Mouse (Mus musculus): ENCODE data around the gene Hist1h2bf. TPM values are rescaled to one million over a fixed set of nuclear protein-coding genes. Genes with fewer than 3 reads are reported as not detected.
"Not testable (repeated sequence)": the region's sequence is repeated elsewhere in the genome, so short reads cannot be mapped to it uniquely, and the experiment has no call there.

Hist1h2bf gene
- polyA plus RNA-seq, 1 experiment from 2014 or later, result 5.9 TPM

- H3K4me3 ChIP-seq (ENCODE audit: low read depth, low read length), result peak overlapping the region; percentile 57
- peak overlapping the region; percentile 79 for H3K9ac ChIP-seq (ENCODE audit: low read length)
- peak overlapping the region; percentile 76 for H3K4me2 ChIP-seq (ENCODE audit: low read depth, low read length, severe bottlenecking)
- WGBS, result 25% methylated on average over 7 of the region's 7 CpGs
- DNase-seq (ENCODE audit: low spot score) (peak; percentile 45), ATAC-seq (replicated peaks; ENCODE audit: low FRiP score) (no peak)
- H3K9me3 ChIP-seq (ENCODE audit: control insufficient read depth, low read length), result no peaks in the 10 kb centered on the region
- H3K4me1 ChIP-seq (replicated peaks; ENCODE audit: control insufficient read depth, insufficient read depth, low read length), result peaks cover 3% of the 10 kb centered on the region
- no peaks in the 10 kb centered on the region for H3K27me3 ChIP-seq (ENCODE audit: control insufficient read depth, insufficient read depth, low read length)
- H3K27ac ChIP-seq (ENCODE audit: low read depth, low read length), result peak overlapping the region; percentile 99
- H3K36me3 ChIP-seq (ENCODE audit: control insufficient read depth, insufficient read depth, low read length), result no peaks in the 10 kb centered on the region
Observed at GRCm38 (mm10) chr13:23536076-23536822, 37.7 kb downstream of the Hist1h2bf start.

DNA sequence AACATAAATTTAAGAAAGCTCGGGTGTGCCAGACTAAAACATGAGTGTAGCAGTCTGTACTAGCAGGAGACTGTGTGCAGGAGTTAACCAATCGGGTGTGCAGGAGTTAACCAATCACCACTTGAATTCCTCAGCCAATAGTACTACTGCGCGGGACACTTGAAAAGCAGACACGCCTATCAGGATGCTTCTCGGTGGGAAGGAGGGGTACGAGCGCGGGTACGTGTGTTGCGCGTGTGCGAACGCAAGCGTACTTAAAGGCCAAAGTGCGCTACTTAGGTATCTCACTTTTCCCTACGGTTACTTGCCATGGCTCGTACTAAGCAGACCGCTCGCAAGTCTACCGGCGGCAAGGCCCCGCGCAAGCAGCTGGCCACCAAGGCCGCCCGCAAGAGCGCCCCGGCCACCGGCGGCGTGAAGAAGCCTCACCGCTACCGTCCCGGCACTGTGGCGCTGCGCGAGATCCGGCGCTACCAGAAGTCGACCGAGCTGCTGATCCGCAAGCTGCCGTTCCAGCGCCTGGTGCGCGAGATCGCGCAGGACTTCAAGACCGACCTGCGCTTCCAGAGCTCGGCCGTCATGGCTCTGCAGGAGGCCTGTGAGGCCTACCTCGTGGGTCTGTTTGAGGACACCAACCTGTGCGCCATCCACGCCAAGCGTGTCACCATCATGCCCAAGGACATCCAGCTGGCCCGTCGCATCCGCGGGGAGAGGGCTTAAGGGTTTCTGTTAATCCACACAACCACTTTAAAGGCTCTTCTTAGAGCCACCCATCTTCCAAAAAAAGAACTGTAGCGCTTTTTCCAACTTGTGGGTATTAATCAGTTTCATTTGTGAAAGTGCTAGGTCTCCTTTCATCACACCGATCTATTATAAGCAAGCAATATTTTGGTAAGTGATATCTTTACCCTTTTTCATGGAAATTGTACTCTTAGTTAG is 38.6 kb downstream of the Hist1h2bf start, which contains the start of gene Hist1h3g:
TSS of gene Hist1h3g (plus strand) at position 286 of the 939 bp plus-strand sequence.
- H3K36me3 ChIP-seq (ENCODE audit: control insufficient read depth, insufficient read depth, low read length); H3K4me1 ChIP-seq (replicated peaks; ENCODE audit: control insufficient read depth, insufficient read depth, low read length); H3K9me3 ChIP-seq (ENCODE audit: control insufficient read depth, low read length); H3K27me3 ChIP-seq (ENCODE audit: control insufficient read depth, insufficient read depth, low read length): not testable (repeated sequence)
- 1% methylated on average over 36 of the region's 62 CpGs for WGBS
- Histone ChIP-seq H3K4me3 (ENCODE audit: low read depth, low read length) (peak within 1 kb of the TSS; percentile 57), H3K9ac (ENCODE audit: low read length) (peak within 1 kb of the TSS; percentile 96), H3K4me2 (ENCODE audit: low read depth, low read length, severe bottlenecking) (peak within 1 kb of the TSS; percentile 76), H3K27ac (ENCODE audit: low read depth, low read length) (peak within 1 kb of the TSS; percentile 99)
- DNase-seq (ENCODE audit: low spot score) (peak; percentile 94), ATAC-seq (replicated peaks; ENCODE audit: low FRiP score) (peak; percentile 89)

DNA sequence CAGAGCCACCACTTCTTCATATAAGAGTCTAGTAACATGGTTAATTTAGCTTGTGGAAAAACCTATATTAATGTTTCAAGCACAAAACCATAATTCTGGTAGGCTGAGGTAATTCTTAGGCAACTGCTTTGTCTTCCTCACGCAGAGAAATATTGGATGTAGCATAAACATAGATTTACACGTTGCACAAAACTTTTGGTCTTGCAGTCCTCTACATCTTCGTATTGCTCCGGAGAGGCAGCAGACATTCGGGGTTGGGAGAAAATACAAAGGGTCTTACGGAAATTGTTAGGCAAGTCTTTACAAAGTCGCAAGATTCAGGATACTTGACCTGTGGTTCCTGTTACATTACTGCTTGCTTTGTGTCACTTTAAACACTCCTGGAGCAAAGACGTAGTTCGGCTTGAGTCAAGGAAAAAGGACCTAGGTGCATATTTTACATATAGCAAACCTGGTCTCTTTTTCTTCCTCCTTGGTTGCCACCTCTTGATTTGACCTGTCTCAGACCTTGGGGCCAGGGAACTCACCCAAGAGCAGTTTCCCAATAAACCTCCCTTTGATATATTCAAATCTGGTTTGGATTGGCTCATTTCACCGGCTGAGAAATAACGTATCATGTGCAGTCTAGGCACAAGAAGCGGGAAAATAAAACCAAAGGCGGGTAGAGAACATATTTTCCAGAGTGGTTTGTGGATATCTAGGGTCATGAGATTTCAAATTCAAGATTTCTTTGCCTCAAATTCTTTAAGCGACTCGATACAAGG is 39.4 kb downstream of the Hist1h2bf start:
- ATAC-seq (replicated peaks; ENCODE audit: low FRiP score) (peak; percentile 6; the same call in 1 of the 2 replicates), DNase-seq (ENCODE audit: low spot score) (no peak)

GRCm38 (mm10) chr13:23533560-23534367 is 40.2 kb downstream of the Hist1h2bf start, which contains the start of gene Hist1h2af:
Gene Hist1h2af, plus strand, starts transcription at chr13:23533906.
- H3K4me1 ChIP-seq (replicated peaks; ENCODE audit: control insufficient read depth, insufficient read depth, low read length); H3K36me3 ChIP-seq (ENCODE audit: control insufficient read depth, insufficient read depth, low read length): not testable (repeated sequence)
- WGBS, result under 1% methylated on average over 22 of the region's 53 CpGs

More for the DNA sequence above, 39.4 kb downstream of the Hist1h2bf start:
- Histone ChIP-seq H3K36me3 (ENCODE audit: control insufficient read depth, insufficient read depth, low read length) (no peaks in the 10 kb centered on the region), H3K27ac (ENCODE audit: low read depth, low read length) (peak overlapping the region; percentile 99), H3K4me1 (replicated peaks; ENCODE audit: control insufficient read depth, insufficient read depth, low read length) (peaks cover 3% of the 10 kb centered on the region), H3K4me2 (ENCODE audit: low read depth, low read length, severe bottlenecking) (peak overlapping the region; percentile 76), H3K4me3 (ENCODE audit: low read depth, low read length) (peak overlapping the region; percentile 57), H3K27me3 (ENCODE audit: control insufficient read depth, insufficient read depth, low read length) (no peaks in the 10 kb centered on the region), H3K9ac (ENCODE audit: low read length) (peak overlapping the region; percentile 96), H3K9me3 (ENCODE audit: control insufficient read depth, low read length) (no peaks in the 10 kb centered on the region)
- under 1% methylated on average over 15 of the region's 15 CpGs for WGBS

DNA sequence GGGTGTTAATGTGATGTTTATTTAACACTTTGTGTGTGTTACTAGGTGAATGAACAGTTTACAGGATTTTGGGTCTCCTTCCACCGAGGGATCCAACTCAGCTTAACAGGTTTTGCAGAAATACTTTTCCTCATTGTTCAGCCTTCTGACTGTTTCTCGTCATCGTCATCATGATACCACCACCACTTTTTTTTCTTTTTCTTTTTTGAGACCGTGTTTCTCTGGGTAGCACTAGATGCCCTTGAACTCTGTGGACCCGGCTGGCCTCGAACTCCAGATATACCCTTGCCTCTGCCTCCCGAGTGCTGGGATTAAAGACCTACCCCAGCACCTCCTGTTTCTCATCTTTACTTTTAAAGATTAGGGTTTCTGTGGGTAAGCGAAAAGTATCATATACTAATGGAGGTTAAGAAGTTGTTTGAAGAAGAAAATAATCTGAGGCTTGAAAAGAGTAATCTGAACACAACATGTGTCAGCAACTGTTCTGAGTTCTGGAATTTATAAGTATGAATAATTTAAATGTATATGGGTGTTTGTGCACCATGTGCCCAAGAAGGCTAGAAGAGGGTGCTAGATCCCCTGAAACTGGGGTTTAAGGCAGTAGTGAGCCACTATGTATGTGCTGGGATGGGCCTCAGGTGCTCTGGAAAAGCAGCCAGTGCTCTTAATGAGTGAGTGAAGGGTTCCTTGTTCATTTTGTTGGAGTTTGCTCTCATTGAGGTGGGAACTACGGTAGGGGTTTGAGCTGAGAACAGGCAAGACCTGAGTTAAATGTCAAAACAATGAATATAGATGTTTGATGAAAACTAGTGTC is 41.5 kb downstream of the Hist1h2bf start:
- Histone ChIP-seq H3K9me3 (ENCODE audit: control insufficient read depth, low read length) (no peaks in the 10 kb centered on the region), H3K4me3 (ENCODE audit: low read depth, low read length) (peak overlapping the region; percentile 57), H3K27me3 (ENCODE audit: control insufficient read depth, insufficient read depth, low read length) (no peaks in the 10 kb centered on the region), H3K9ac (ENCODE audit: low read length) (peak overlapping the region; percentile 96), H3K4me1 (replicated peaks; ENCODE audit: control insufficient read depth, insufficient read depth, low read length) (peaks cover 3% of the 10 kb centered on the region), H3K4me2 (ENCODE audit: low read depth, low read length, severe bottlenecking) (peak overlapping the region; percentile 52), H3K27ac (ENCODE audit: low read depth, low read length) (peak overlapping the region; percentile 99), H3K36me3 (ENCODE audit: control insufficient read depth, insufficient read depth, low read length) (no peaks in the 10 kb centered on the region)
- no peak for DNase-seq (ENCODE audit: low spot score)
- WGBS, result 19% methylated on average over 9 of the region's 9 CpGs
- no peak for ATAC-seq (replicated peaks; ENCODE audit: low FRiP score)

More at GRCm38 (mm10) chr13:23533560-23534367, 40.2 kb downstream of the Hist1h2bf start, which contains the start of gene Hist1h2af:
- Histone ChIP-seq H3K9ac (ENCODE audit: low read length) (peak within 1 kb of the TSS; percentile 96), H3K4me3 (ENCODE audit: low read depth, low read length) (peak within 1 kb of the TSS; percentile 57), H3K4me2 (ENCODE audit: low read depth, low read length, severe bottlenecking) (peak within 1 kb of the TSS; percentile 76), H3K27ac (ENCODE audit: low read depth, low read length) (peak within 1 kb of the TSS; percentile 99)
- peak; percentile 86 for DNase-seq (ENCODE audit: low spot score)
- not testable (repeated sequence) for H3K9me3 ChIP-seq (ENCODE audit: control insufficient read depth, low read length); H3K27me3 ChIP-seq (ENCODE audit: control insufficient read depth, insufficient read depth, low read length)
- peak; percentile 62 for ATAC-seq (replicated peaks; ENCODE audit: low FRiP score)

DNA sequence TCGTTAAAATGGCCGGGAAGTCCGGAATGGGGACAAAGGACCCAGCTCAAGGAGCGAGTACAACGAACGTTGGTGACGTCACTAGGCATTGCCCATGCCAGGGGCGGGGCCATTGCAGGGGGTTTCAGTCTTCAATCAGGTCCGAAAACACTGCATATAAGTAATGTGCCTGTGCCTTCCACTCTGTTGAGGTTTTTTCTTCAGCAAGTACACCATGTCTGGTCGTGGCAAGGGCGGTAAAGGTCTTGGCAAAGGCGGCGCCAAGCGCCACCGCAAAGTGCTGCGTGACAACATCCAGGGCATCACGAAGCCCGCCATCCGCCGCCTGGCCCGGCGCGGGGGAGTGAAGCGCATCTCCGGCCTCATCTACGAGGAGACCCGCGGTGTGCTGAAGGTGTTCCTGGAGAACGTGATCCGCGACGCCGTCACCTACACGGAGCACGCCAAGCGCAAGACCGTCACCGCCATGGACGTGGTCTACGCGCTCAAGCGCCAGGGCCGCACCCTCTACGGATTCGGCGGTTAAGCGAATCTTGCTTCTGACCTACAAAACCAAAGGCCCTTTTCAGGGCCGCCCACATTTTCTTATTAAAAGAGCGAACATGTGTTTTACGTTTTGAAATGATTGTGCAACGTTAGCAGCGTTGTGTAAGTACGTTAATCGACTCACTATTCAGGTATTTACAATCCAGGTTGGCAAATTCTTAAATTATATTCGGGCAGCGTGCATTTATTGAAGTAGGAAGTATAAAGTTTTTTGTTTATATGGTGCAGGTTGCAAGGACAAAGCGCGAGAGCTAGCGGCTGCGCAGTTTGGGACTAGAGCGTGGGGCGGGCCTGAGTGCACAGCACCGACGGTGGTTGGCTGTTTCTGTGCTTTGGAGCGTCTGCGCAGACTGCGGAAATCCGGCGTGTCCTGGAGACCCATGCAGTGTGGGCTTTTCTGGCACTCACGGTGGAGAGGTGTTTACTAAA is 42.8 kb downstream of the Hist1h2bf start, which contains the start of gene Hist1h4h:
TSS of gene Hist1h4h (plus strand) at position 150 of the 975 bp plus-strand sequence.
- Histone ChIP-seq H3K4me1 (replicated peaks; ENCODE audit: control insufficient read depth, insufficient read depth, low read length) (peaks cover 3% of the 10 kb centered on the region; the same call in 1 of the 2 replicates), H3K4me2 (ENCODE audit: low read depth, low read length, severe bottlenecking) (peak within 1 kb of the TSS; percentile 52), H3K27ac (ENCODE audit: low read depth, low read length) (peak within 1 kb of the TSS; percentile 99), H3K4me3 (ENCODE audit: low read depth, low read length) (peak within 1 kb of the TSS; percentile 57), H3K27me3 (ENCODE audit: control insufficient read depth, insufficient read depth, low read length) (no peaks in the 10 kb centered on the region), H3K9ac (ENCODE audit: low read length) (peak within 1 kb of the TSS; percentile 96), H3K9me3 (ENCODE audit: control insufficient read depth, low read length) (no peaks in the 10 kb centered on the region), H3K36me3 (ENCODE audit: control insufficient read depth, insufficient read depth, low read length) (no peaks in the 10 kb centered on the region)
- under 1% methylated on average over 56 of the region's 70 CpGs for WGBS
- DNase-seq (ENCODE audit: low spot score) (peak; percentile 98), ATAC-seq (replicated peaks; ENCODE audit: low FRiP score) (peak; percentile 79)
